Mouse (Mus musculus): ENCODE results near the gene Csnk2b.
"Not testable (repeated sequence)": the region's sequence is repeated elsewhere in the genome, so short reads cannot be mapped to it uniquely, and the experiment has no call there.

The Csnk2b gene

GRCm38 (mm10) chr17:35153077-35153476 is 31.2 kb upstream of the Csnk2b start:
- no peak for DNase-seq (ENCODE audit: low read depth, low spot score)

GRCm38 (mm10) chr17:35152121-35152520 is 30.3 kb upstream of the Csnk2b start:
- no peak for DNase-seq (ENCODE audit: low read depth, low spot score)

GRCm38 (mm10) chr17:35147922-35148639 is 26.2 kb upstream of the Csnk2b start:
- no peak for DNase-seq (ENCODE audit: low read depth, low spot score)

- no peak for DNase-seq (ENCODE audit: low read depth, low spot score)
Observed at GRCm38 (mm10) chr17:35147348-35147747, 25.5 kb upstream of the Csnk2b start.

- DNase-seq (ENCODE audit: low read depth, low spot score) = no peak
Observed at GRCm38 (mm10) chr17:35146139-35146538, 24.3 kb upstream of the Csnk2b start.

- DNase-seq (ENCODE audit: low read depth, low spot score) = no peak
Observed at GRCm38 (mm10) chr17:35141971-35142370, 20.1 kb upstream of the Csnk2b start.

- DNase-seq (ENCODE audit: low read depth, low spot score) = no peak
Observed at GRCm38 (mm10) chr17:35140490-35140996, 18.7 kb upstream of the Csnk2b start.

GRCm38 (mm10) chr17:35139269-35139668 is 17.4 kb upstream of the Csnk2b start:
- no peak for DNase-seq (ENCODE audit: low read depth, low spot score)

- peak; percentile 91 for DNase-seq (ENCODE audit: low read depth, low spot score)
Observed at GRCm38 (mm10) chr17:35135591-35136320, 13.9 kb upstream of the Csnk2b start.

GRCm38 (mm10) chr17:35134801-35135590 is 13.1 kb upstream of the Csnk2b start, which contains the start of gene Bag6:
Bag6 (plus strand) TSS chr17:35135178.
- peak; percentile 97 for DNase-seq (ENCODE audit: low read depth, low spot score)

- no peak for DNase-seq (ENCODE audit: low read depth, low spot score)
Observed at GRCm38 (mm10) chr17:35133517-35133916, 11.7 kb upstream of the Csnk2b start.

- DNase-seq (ENCODE audit: low read depth, low spot score) = no peak
Observed at GRCm38 (mm10) chr17:35132174-35132560, 10.3 kb upstream of the Csnk2b start.

GRCm38 (mm10) chr17:35131500-35132173 is 9.8 kb upstream of the Csnk2b start, which contains the start of gene Apom:
Apom (minus strand) TSS chr17:35132050.
- DNase-seq (ENCODE audit: low read depth, low spot score) = no peak

GRCm38 (mm10) chr17:35131038-35131437 is 9.2 kb upstream of the Csnk2b start:
- DNase-seq (ENCODE audit: low read depth, low spot score) = no peak

- DNase-seq (ENCODE audit: low read depth, low spot score) = no peak
Observed at GRCm38 (mm10) chr17:35128996-35129395, 7.1 kb upstream of the Csnk2b start.

GRCm38 (mm10) chr17:35127017-35127416 is 5.2 kb upstream of the Csnk2b start:
- DNase-seq (ENCODE audit: low read depth, low spot score) = no peak

GRCm38 (mm10) chr17:35126206-35126611 is 4.4 kb upstream of the Csnk2b start, which contains the start of gene D17H6S53E:
D17H6S53E (plus strand) TSS chr17:35126373.
- DNase-seq (ENCODE audit: low read depth, low spot score) = peak; percentile 51

- DNase-seq (ENCODE audit: low read depth, low spot score) = no peak
Observed at GRCm38 (mm10) chr17:35125578-35125977, 3.7 kb upstream of the Csnk2b start.

GRCm38 (mm10) chr17:35125081-35125480 is 3.2 kb upstream of the Csnk2b start:
- DNase-seq (ENCODE audit: low read depth, low spot score) = no peak

- not testable (repeated sequence) for DNase-seq (ENCODE audit: low read depth, low spot score)
Observed at GRCm38 (mm10) chr17:35124261-35124896, 2.5 kb upstream of the Csnk2b start.

- not testable (repeated sequence) for DNase-seq (ENCODE audit: low read depth, low spot score)
Observed at GRCm38 (mm10) chr17:35123287-35123686, 1.4 kb upstream of the Csnk2b start.
